Mouse (Mus musculus) forebrain, embryonic 10.5 days (tissue): ENCODE data around the gene Uvrag. TPM values are rescaled to one million over a fixed set of nuclear protein-coding genes. Genes with fewer than 3 reads are reported as not detected.

Experiments used
- DNase-seq: peaks from one replicate; pipeline ENCODE4 v3.0.0-alpha.2; 2017; ENCODE audit warnings: low spot score; ENCODE audit errors: extremely low spot score
- H3K27ac ChIP-seq: fragments of 300-500 bp; sonication (generic); 2 replicates; pipeline ENCODE4 v1.5.1; 2016; ENCODE audit warnings: mild to moderate bottlenecking
- H3K27me3 ChIP-seq: fragments of 300-500 bp; sonication (generic); 2 replicates; pipeline ENCODE4 v1.6.1; 2016; ENCODE audit warnings: mild to moderate bottlenecking; ENCODE audit not compliant: poor library complexity, severe bottlenecking
- H3K36me3 ChIP-seq: fragments of 300-500 bp; sonication (generic); replicated peaks from 2 replicates; pipeline ENCODE4 v1.6.1; 2016; ENCODE audit warnings: mild to moderate bottlenecking, moderate library complexity
- H3K4me1 ChIP-seq: fragments of 300-500 bp; sonication (generic); 2 replicates; pipeline ENCODE4 v1.6.1; 2016
- H3K4me3 ChIP-seq: fragments of 300-500 bp; sonication (generic); 2 replicates; pipeline ENCODE4 v1.5.1; 2016; ENCODE audit warnings: mild to moderate bottlenecking, moderate library complexity
- H3K9me3 ChIP-seq: fragments of 300-500 bp; sonication (generic); 2 replicates; pipeline ENCODE4 v1.6.1; 2016; ENCODE audit warnings: mild to moderate bottlenecking, moderate library complexity
- WGBS: fragments of 180-500 bp; shearing (Covaris S2); methylation state at CpG from one replicate; pipeline ENCODE4 v1.1.7; 2016; 5-methylcytosine and 5-hydroxymethylcytosine counted together
- polyA plus RNA-seq: library from polyadenylated mRNA; unstranded; fragments of >200 nt; fragmentation: Nextera tagmentation; extraction: Ambion mirVana; gene quantifications from 2 replicates; pipeline ENCODE4 v1.2.1, GENCODE M21; 2016

Uvrag gene
- polyA plus RNA-seq, 1 experiment from 2014 or later = 9.8 TPM

DNA sequence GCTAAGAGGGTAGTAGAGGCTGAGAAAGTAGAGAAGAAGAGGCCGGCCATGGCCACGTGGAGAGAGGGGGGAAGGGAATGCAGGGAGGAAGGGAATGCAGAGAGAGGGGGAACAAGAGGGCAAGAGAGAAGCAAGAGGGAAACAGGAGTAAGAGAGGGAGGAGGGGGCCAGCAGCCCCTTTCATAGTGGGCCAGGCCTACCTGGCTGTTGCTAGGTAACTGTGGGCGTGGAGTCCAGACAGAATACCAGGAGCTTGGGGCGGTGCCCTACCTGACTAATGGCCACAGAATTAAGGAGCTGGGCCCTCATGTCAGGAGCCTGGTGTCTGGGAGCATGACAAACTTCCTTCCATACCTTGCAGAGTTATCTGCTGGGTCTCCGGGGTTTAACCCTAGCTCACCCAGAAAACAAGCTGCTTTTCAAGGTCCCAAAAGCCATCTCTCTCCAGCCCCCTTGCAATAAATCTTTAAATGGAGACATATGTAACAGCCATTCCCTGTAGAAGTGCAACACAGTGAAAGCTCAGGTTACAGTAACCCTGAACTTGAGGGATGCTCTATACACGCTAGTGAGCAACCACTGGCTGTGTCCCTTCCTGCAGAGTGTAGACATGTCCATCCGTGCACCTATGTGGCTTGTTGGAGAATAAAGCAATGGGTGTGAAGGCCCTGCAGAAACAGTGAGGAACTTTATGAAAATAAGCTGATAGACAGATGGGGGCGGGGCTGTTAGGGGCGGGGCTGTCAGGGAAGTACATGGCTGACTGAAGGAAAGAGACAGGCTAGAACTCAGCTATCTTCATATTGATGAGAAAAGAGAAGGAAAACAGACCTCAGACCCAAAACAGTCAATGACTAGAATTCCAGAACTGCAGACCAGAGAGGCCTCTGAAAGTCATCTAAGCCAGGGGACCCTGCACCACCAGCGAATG, 12.7 kb downstream of the Uvrag start:
- peaks cover 10% of the 10 kb centered on the region; the same call in 1 of the 2 replicates for H3K9me3 ChIP-seq
- peak overlapping the region; percentile 76 for H3K27ac ChIP-seq
- peaks cover 24% of the 10 kb centered on the region for H3K4me1 ChIP-seq
- no peak for DNase-seq
- no peaks in the 10 kb centered on the region for H3K27me3 ChIP-seq
- H3K4me3 ChIP-seq = no peak overlapping the region
- WGBS = 48% methylated on average over 10 of the region's 10 CpGs
- H3K36me3 ChIP-seq = peaks cover 11% of the 10 kb centered on the region

DNA sequence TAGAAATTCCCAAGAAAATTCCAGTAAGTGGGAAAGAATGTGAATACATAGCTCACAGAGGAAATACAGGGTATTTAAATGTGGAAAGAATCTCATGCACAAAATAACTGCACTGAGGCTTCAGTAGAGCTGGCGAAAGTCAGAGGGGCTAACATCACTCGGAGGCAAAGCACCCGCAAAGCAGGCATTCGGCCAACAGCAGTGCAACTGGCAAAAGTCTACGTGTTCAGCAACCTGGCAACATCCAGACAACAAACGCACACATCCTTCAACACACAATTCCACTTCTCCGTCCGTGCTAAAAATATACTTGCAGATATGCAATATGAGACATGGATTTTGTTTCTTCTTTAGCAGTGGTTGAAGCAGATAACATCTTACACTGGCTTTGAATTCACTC, 14.9 kb downstream of the Uvrag start:
- no peak for DNase-seq
- peaks cover 10% of the 10 kb centered on the region; the same call in 1 of the 2 replicates for H3K9me3 ChIP-seq
- no peaks in the 10 kb centered on the region for H3K27me3 ChIP-seq
- H3K4me1 ChIP-seq = peaks cover 24% of the 10 kb centered on the region
- H3K27ac ChIP-seq = no peak overlapping the region
- no peak overlapping the region for H3K4me3 ChIP-seq
- 91% methylated on average over 8 of the region's 8 CpGs for WGBS
- H3K36me3 ChIP-seq = peaks cover 11% of the 10 kb centered on the region

DNA sequence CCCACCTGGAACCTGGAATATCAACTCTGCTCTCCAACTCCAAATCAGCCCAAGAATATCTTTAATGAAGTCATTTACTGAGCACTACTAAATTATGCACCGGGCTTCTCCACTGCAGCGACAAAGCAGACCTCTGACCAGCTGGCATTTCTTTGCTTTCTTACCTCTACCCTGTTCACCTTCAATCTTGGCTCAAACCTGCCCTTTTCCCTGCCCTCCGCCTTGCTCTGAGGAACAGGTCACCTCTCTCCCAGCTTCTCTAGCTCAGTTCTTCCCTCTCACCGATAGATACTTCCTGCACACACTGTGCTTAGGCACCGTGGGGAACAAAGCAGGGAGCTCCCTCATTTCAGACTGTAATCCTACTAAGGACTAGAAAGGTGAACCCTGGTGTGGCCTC, 18.3 kb downstream of the Uvrag start:
- H3K4me3 ChIP-seq = no peak overlapping the region
- peaks cover 11% of the 10 kb centered on the region for H3K36me3 ChIP-seq
- H3K27me3 ChIP-seq = no peaks in the 10 kb centered on the region
- DNase-seq = no peak
- H3K9me3 ChIP-seq = peaks cover 10% of the 10 kb centered on the region; the same call in 1 of the 2 replicates
- 75% methylated on average over 5 of the region's 5 CpGs for WGBS
- H3K4me1 ChIP-seq = peaks cover 6% of the 10 kb centered on the region
- no peak overlapping the region for H3K27ac ChIP-seq

DNA sequence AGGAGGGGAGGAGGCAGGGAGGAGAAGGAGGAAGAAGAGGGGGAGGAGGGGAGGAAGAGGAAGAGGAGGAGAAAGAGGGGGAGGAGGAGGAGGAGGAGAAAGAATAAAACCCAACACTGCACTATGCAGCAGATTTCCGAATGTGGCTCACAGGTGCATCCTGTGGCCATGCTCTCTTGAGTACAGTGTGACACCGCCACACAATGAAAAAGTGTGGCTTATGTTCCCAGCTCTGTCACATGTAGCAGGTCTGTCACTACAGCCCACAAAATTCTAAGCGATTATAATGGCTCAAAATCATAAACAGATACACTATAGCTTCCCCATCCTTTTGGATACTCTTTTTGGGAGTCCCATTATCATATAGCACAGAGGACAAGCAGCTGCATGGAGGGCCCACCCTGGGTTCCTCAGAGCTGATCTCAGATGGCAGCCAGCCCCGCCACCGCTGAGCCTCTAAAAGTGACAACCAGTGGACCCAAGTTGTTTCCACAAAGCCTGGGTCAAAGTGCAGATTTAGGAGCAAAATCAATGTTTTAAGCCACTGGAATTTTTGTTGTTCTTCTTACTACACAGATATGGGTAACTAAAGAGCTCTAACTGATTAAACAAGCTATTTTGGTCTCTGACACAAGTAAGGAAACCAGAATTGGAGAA, 19.9 kb downstream of the Uvrag start:
- no peaks in the 10 kb centered on the region for H3K27me3 ChIP-seq
- H3K9me3 ChIP-seq = peaks cover 10% of the 10 kb centered on the region; the same call in 1 of the 2 replicates
- DNase-seq = no peak
- no peak overlapping the region for H3K4me3 ChIP-seq
- no peak overlapping the region for H3K27ac ChIP-seq
- no peaks in the 10 kb centered on the region for H3K4me1 ChIP-seq
- WGBS = 87% methylated on average over 5 of the region's 5 CpGs
- H3K36me3 ChIP-seq = peaks cover 11% of the 10 kb centered on the region

DNA sequence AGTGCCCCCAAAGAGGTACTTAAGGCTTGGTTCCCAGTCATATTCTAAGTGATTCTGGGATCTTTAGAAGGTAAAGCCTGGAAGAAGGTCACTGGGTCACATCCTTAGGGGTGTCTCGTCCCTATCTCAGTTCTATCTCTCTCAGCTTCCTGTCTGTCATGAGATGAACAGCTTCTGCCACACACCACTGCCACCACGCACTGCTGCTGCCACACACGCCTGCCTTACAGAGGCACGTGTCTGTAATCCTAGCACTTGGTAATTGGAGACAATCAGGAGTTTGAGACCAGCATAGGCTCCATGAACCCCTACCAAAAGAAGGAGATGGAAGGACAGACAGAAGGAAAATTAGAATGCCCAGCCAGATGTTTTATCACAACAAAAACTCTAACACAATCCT, 20.9 kb downstream of the Uvrag start:
- no peaks in the 10 kb centered on the region for H3K27me3 ChIP-seq
- peaks cover 10% of the 10 kb centered on the region; the same call in 1 of the 2 replicates for H3K9me3 ChIP-seq
- H3K27ac ChIP-seq = no peak overlapping the region
- no peak overlapping the region for H3K4me3 ChIP-seq
- H3K36me3 ChIP-seq = peaks cover 11% of the 10 kb centered on the region
- 80% methylated on average over 4 of the region's 4 CpGs for WGBS
- no peak for DNase-seq
- H3K4me1 ChIP-seq = no peaks in the 10 kb centered on the region

DNA sequence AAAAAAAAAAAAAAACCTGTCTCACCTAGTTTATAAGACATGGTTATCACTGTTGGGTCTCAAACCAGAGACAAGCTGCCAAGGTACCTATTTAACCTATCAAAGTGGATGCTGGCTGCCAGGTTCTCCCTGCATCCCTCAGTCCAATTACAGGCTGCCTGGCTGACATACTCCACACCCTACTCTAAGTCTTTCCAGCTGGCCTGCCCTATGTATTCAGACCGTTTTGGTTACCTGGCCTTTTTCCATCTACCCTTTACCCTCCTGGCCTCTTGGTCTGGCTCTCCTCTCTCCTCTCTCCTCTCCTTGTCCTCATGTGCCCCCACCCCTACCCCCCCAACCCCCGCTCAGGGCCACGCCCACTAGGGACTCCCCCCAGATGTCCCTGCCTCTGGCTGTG, 24.2 kb downstream of the Uvrag start:
- DNase-seq = no peak
- Histone ChIP-seq H3K9me3 (no peaks in the 10 kb centered on the region), H3K27me3 (no peaks in the 10 kb centered on the region), H3K4me1 (no peaks in the 10 kb centered on the region), H3K27ac (no peak overlapping the region), H3K4me3 (no peak overlapping the region), H3K36me3 (no peaks in the 10 kb centered on the region)
- WGBS = 83% methylated on average over 3 of the region's 3 CpGs

DNA sequence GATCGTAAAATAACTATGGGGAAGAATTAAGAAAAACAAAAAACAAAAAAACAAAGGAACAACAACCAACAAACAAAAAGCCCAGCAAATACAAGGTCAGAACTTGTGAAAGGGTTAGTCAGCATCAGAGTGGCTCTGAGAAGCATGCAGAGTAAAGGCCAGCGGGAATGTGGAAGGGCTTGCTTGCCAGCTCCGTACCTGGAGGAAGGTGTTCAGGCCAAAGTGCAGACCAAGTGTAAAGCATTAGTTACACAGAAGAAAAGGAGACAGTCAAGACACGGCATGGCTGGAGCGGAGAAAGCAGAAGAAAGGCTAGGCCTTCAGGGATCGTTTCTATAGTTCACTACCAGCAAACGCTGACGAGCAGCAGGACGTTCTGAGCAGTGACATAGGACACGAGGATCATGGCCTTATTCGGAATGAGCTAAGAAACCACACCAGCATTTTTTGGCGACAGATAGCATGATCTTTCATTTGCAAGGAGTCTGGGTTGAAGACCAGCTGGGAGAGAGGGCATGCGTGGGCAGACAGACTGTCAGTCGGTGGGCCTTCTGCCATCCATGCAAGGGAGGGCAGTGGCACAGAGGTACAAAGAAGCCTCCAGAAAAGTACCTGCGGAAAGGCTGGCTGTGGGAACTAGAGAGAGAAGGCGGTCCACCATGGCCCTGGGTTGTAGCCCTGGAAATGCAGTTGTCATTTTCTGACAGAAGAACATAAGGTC, 26.8 kb downstream of the Uvrag start:
- no peak for DNase-seq
- 90% methylated on average over 16 of the region's 16 CpGs for WGBS
- H3K4me1 ChIP-seq = 0 out of 2 replicates have a peak, but pooled peaks cover 7% of the 10 kb centered on the region
- H3K27me3 ChIP-seq = no peaks in the 10 kb centered on the region
- no peak overlapping the region for H3K27ac ChIP-seq
- no peaks in the 10 kb centered on the region for H3K9me3 ChIP-seq
- no peaks in the 10 kb centered on the region for H3K36me3 ChIP-seq
- H3K4me3 ChIP-seq = no peak overlapping the region

DNA sequence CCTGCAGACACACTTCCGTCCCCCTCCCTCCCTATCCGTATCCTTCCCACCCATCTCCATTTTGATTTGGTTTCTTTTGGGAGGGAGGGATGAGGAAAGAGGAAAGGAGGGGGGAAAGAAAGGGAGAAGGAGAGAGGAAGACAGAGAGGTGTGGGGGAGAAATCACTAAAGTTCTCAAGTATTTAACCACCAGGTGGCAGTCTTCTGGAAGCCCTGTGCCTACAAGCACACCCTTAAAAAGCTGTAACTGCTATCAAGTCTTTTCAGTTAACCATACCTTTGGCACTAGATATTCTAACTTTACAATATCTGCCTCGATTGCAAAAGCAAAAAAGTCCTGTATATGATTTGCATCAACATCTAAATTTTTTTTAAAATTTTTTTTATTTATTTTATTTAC, 33.4 kb downstream of the Uvrag start:
- no peak for DNase-seq
- Histone ChIP-seq H3K4me1 (peaks cover 18% of the 10 kb centered on the region), H3K27ac (no peak overlapping the region), H3K9me3 (no peaks in the 10 kb centered on the region), H3K36me3 (no peaks in the 10 kb centered on the region), H3K4me3 (no peak overlapping the region), H3K27me3 (no peaks in the 10 kb centered on the region)
- WGBS = 54% methylated on average over 3 of the region's 3 CpGs

DNA sequence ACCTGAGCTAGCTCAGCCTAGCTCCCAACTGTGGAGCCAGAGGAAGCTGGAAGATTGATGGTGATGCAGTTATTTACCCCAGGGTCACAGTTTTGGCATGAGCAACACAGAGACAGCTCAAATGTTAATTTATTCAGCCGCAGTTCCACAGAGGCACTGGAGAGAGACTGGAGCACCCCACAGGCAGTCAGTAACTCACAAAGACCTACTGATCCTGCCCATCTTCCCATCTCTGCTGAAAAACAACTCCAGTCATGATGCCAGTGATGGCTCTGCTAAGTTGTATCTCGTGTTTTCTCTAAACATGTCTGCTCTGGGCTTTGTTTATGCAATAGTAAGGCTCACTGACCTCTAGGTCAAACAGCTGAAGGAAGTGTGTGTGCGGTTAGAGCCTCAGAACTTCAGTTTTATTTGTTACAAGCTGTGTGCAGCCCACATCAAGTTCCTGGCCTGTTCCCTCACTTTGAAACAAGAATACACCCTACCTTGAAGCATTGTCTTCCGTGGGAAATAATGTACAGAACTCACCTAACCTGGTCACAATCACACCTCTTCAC, 34.1 kb downstream of the Uvrag start:
- Histone ChIP-seq H3K4me1 (peaks cover 26% of the 10 kb centered on the region), H3K4me3 (no peak overlapping the region), H3K27ac (no peak overlapping the region), H3K36me3 (no peaks in the 10 kb centered on the region), H3K27me3 (no peaks in the 10 kb centered on the region), H3K9me3 (no peaks in the 10 kb centered on the region)
- no peak for DNase-seq
- WGBS = 66% methylated on average over 4 of the region's 4 CpGs

DNA sequence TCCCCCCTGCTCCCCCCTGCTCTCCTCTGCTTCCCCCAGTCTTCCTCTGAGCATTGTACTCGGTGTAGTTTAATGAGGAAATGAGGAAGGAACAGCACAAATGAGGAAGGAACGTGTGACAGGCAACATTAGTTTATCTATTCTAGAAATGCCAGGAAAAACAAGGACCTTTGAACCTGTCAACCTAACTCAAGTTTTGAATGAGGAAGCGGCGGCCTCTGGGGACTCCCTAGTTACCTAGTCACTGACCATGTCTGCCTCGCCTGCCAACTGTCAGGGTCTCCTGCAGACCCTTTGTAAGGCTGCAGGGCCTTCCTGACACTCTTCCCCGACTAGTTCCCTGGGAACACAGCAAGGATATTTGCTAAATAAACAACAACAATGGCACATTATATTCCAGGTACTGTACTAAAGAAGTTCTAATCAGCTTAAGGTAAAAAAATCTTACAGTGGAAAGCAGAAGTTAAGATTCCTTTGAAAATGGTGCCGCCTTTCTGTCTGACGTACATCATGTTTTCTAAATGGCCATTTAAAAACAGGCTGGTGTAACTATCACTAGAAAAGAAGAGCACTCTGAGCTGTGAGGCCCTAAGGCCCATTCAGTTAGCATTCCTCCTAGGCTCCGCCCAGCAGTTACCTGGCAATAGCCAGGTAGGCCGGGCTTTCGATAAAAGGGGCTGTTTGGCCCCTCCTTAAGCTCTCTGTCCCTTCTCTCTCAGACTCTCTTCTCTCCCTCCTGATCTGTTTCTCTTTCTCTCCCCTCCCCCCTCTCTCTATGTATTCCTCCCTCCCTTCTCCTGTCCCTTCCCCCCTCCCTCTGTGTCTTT, 39.0 kb downstream of the Uvrag start:
- H3K4me3 ChIP-seq = no peak overlapping the region

DNA sequence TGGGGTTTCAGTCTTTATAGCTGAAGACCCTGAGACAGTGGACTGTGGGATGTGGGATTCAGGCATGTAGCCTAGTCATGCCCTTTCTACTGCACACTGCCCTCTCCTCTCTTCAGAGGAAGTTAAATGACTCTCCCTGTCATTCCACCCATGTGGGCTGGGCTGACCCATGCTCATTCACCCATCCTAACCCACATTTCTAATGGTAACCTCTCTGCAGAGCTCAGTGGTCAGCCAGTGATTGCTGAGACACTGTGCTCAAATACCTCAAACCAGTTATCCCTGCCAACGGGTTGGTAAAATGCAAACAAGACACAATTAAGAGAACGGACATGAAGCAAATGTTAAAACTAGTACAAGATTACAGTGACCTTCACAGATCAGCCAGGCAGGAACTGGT, 39.9 kb downstream of the Uvrag start:
- 46% methylated on average over 2 of the region's 2 CpGs for WGBS

More for the DNA sequence above, 39.0 kb downstream of the Uvrag start:
- H3K4me1 ChIP-seq = peaks cover 39% of the 10 kb centered on the region
- no peak for DNase-seq
- peak overlapping the region; percentile 48; the same call in 1 of the 2 replicates for H3K27ac ChIP-seq
- no peaks in the 10 kb centered on the region for H3K27me3 ChIP-seq
- WGBS = 33% methylated on average over 11 of the region's 11 CpGs
- H3K36me3 ChIP-seq = peaks cover 14% of the 10 kb centered on the region
- no peaks in the 10 kb centered on the region for H3K9me3 ChIP-seq

DNA sequence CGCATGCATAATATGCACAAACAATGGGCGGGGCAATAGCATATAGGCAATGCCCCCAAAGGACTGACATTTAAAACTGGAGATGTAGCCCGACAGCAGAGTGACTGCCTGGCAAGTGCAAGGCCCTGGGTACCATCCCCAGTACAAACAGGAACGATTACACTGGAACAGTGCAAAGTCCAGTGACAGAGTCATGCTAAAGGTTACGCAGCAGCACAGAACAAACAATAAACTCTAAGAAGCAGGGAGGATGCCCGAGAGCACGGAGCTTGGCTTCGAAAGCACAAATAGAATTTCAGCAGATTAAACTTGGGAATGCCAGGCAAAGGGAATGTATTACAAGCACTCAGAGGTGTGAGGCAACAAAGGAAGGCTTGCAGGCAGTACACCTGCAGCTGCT, 40.4 kb downstream of the Uvrag start:
- Histone ChIP-seq H3K27ac (no peak overlapping the region), H3K4me1 (peaks cover 33% of the 10 kb centered on the region), H3K4me3 (no peak overlapping the region), H3K36me3 (peaks cover 17% of the 10 kb centered on the region), H3K9me3 (no peaks in the 10 kb centered on the region), H3K27me3 (no peaks in the 10 kb centered on the region)
- WGBS = 87% methylated on average over 8 of the region's 8 CpGs
- no peak for DNase-seq

More for the DNA sequence above, 39.9 kb downstream of the Uvrag start:
- H3K4me1 ChIP-seq = peaks cover 33% of the 10 kb centered on the region
- no peaks in the 10 kb centered on the region for H3K9me3 ChIP-seq
- H3K27me3 ChIP-seq = no peaks in the 10 kb centered on the region
- H3K27ac ChIP-seq = no peak overlapping the region
- no peak for DNase-seq
- no peak overlapping the region for H3K4me3 ChIP-seq
- peaks cover 17% of the 10 kb centered on the region for H3K36me3 ChIP-seq
